18 mouse cellular contexts compared by ENCODE assay signal in genomic region chr6:36936816-36937215, GRCm38 (mm10).
"Had no signal": no experiment of that assay in that cellular context is flagged by ENCODE, and none has a peak within 500 bp of the region (broad histone marks: within the 10 kb centered on the region; RNA-seq: fewer than 3 reads in every experiment).

No protein-coding gene starts in this region.

- H3K4me2 ChIP-seq: liver, embryonic 12.5 days; lung, embryonic 14.5 days; neural tube, embryonic 13.5 days; neural tube, embryonic 15.5 days had no signal

- DNase-seq: lung, adult 18-20 months; lung, embryonic 14.5 days; lung, postnatal 10 days; retina, postnatal 1 day; right cerebral cortex, adult 18-20 months; right cerebral cortex, postnatal 25 days; right cerebral cortex, postnatal 4 days; spleen, adult 18-20 months; thymus, adult 2 months; thymus, postnatal 25 days; thymus, postnatal 4 days had no signal

- H3K27ac ChIP-seq: liver, embryonic 12.5 days; liver, embryonic 14.5 days; macrophage; neural tube, embryonic 13.5 days; neural tube, embryonic 15.5 days had no signal

- H3K9me3 ChIP-seq: liver, embryonic 12.5 days; megakaryocyte, embryonic 14.5 days; neural tube, embryonic 13.5 days; neural tube, embryonic 15.5 days had no signal

- H3K27me3 ChIP-seq: liver, embryonic 12.5 days; megakaryocyte, embryonic 14.5 days; neural tube, embryonic 13.5 days; neural tube, embryonic 15.5 days had no signal

- H3K36me3 ChIP-seq: liver, embryonic 12.5 days; neural tube, embryonic 13.5 days; neural tube, embryonic 15.5 days had no signal

- H3K4me1 ChIP-seq: liver, embryonic 12.5 days; megakaryocyte, embryonic 14.5 days; neural tube, embryonic 15.5 days had no signal

- H3K4me3 ChIP-seq: liver, embryonic 12.5 days; megakaryocyte, embryonic 14.5 days; myocyte; neural tube, embryonic 13.5 days; neural tube, embryonic 15.5 days had no signal

- ATAC-seq: liver, embryonic 12.5 days had no signal

- H3K9ac ChIP-seq: liver, embryonic 12.5 days; liver, embryonic 14.5 days; lung, embryonic 14.5 days; neural tube, embryonic 13.5 days; neural tube, embryonic 15.5 days had no signal
